Mouse (Mus musculus): ENCODE data around the gene Tjp3.

The Tjp3 gene

GRCm38 (mm10) chr10:81291511-81292104 is at the start of gene Tjp3:
Gene Tjp3 (minus strand): TSS chr10:81291581.
- DNase-seq (ENCODE audit: low read depth): no peak

- DNase-seq (ENCODE audit: low read depth): no peak
These were observed 49.4 kb upstream of the Tjp3 start for GRCm38 (mm10) chr10:81340551-81341332.

GRCm38 (mm10) chr10:81336558-81336957 is 45.2 kb upstream of the Tjp3 start:
- DNase-seq (ENCODE audit: low read depth): no peak

GRCm38 (mm10) chr10:81335393-81336340 is 44.3 kb upstream of the Tjp3 start:
- DNase-seq (ENCODE audit: low read depth): peak; percentile 85

GRCm38 (mm10) chr10:81334324-81334723 is 42.9 kb upstream of the Tjp3 start:
- DNase-seq (ENCODE audit: low read depth): no peak

GRCm38 (mm10) chr10:81332277-81332676 is 40.9 kb upstream of the Tjp3 start:
- DNase-seq (ENCODE audit: low read depth): no peak

GRCm38 (mm10) chr10:81330007-81330406 is 38.6 kb upstream of the Tjp3 start:
- peak; percentile 77 for DNase-seq (ENCODE audit: low read depth)

- DNase-seq (ENCODE audit: low read depth): peak; percentile 95
These were observed 38.0 kb upstream of the Tjp3 start for GRCm38 (mm10) chr10:81329194-81329975.

GRCm38 (mm10) chr10:81328386-81328785 is 37.0 kb upstream of the Tjp3 start, which contains the start of gene Tbxa2r:
Gene Tbxa2r (plus strand): TSS chr10:81328731.
- DNase-seq (ENCODE audit: low read depth): no peak

- no peak for DNase-seq (ENCODE audit: low read depth)
These were observed 36.6 kb upstream of the Tjp3 start for GRCm38 (mm10) chr10:81327959-81328358.

- no peak for DNase-seq (ENCODE audit: low read depth)
These were observed 35.5 kb upstream of the Tjp3 start for GRCm38 (mm10) chr10:81326858-81327257.

- DNase-seq (ENCODE audit: low read depth): no peak
These were observed 34.4 kb upstream of the Tjp3 start for GRCm38 (mm10) chr10:81325781-81326180.

GRCm38 (mm10) chr10:81325176-81325575 is 33.8 kb upstream of the Tjp3 start:
- DNase-seq (ENCODE audit: low read depth): no peak

GRCm38 (mm10) chr10:81323791-81324530 is 32.6 kb upstream of the Tjp3 start:
- no peak for DNase-seq (ENCODE audit: low read depth)

GRCm38 (mm10) chr10:81323141-81323775 is 31.9 kb upstream of the Tjp3 start:
- DNase-seq (ENCODE audit: low read depth): no peak

GRCm38 (mm10) chr10:81322444-81322843 is 31.1 kb upstream of the Tjp3 start:
- DNase-seq (ENCODE audit: low read depth): no peak

GRCm38 (mm10) chr10:81321436-81321835 is 30.1 kb upstream of the Tjp3 start:
- DNase-seq (ENCODE audit: low read depth): peak; percentile 50

- DNase-seq (ENCODE audit: low read depth): peak; percentile 100
These were observed 29.4 kb upstream of the Tjp3 start, which contains the start of gene Cactin for GRCm38 (mm10) chr10:81320550-81321347. Gene Cactin (plus strand): TSS chr10:81321103.

Measured in NIH3T3 (cell line).